Mouse (Mus musculus): ENCODE measurements at regions not wholly inside any gene's neighbourhood (a gene's known extent, or its start where the extent isn't known, plus 50 kb on each side); places are given as distances from the start of the nearest gene placed in this dataset.

DNA sequence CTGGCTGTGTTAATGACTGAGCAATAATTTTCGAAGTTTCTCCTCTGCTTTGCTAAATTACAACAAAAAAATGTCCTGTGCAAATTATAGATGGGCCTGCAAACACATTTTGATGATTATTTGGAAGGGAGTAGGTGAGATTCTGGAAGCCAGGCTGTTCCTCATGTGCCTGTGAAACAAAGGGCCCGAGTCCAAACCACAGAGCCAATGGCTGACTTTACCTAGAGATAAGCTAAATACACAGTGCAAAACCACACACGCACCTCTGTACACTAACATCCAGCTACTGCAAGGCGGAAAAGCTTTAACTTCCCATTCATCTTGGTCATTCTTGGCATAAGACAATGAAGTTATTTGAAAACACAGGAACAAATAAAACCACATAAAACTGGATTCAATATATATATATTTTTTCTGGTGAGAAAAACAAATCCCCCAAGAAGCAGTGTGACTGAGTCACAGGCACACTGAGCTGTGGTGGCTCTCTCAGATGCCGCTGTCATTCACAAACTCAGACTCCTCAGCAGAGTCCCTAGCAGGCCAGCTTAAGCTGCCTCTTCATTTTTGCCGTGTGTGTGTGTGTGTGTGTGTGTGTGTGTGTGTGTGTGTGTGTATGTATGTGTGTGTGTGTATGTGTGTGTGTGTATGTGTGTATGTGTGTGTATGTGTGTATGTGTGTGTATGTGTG, 312.8 kb downstream of the Etnk1 start:
- Histone ChIP-seq H3K4me2 (no peak overlapping the region), H3K9ac (no peak overlapping the region), H3K36me3 (replicated peaks) (no peaks in the 10 kb centered on the region), H3K9me3 (no peaks in the 10 kb centered on the region), H3K27me3 (replicated peaks) (no peaks in the 10 kb centered on the region), H3K4me3 (no peak overlapping the region), H3K4me1 (no peaks in the 10 kb centered on the region), H3K27ac (no peak overlapping the region)
- ATAC-seq (replicated peaks) = no peak
- WGBS = 79% methylated on average over 6 of the region's 6 CpGs

GRCm38 (mm10) chr6:143482272-143482671, 315.3 kb downstream of the Etnk1 start:
- H3K27me3 ChIP-seq (replicated peaks) = no peaks in the 10 kb centered on the region
- no peak overlapping the region for H3K4me3 ChIP-seq
- ATAC-seq (replicated peaks) = no peak
- H3K27ac ChIP-seq = no peak overlapping the region
- H3K4me1 ChIP-seq = no peaks in the 10 kb centered on the region
- no peaks in the 10 kb centered on the region for H3K9me3 ChIP-seq
- H3K36me3 ChIP-seq (replicated peaks) = no peaks in the 10 kb centered on the region
- H3K9ac ChIP-seq = no peak overlapping the region
- WGBS = 87% methylated on average over 4 of the region's 4 CpGs
- H3K4me2 ChIP-seq = no peak overlapping the region

DNA sequence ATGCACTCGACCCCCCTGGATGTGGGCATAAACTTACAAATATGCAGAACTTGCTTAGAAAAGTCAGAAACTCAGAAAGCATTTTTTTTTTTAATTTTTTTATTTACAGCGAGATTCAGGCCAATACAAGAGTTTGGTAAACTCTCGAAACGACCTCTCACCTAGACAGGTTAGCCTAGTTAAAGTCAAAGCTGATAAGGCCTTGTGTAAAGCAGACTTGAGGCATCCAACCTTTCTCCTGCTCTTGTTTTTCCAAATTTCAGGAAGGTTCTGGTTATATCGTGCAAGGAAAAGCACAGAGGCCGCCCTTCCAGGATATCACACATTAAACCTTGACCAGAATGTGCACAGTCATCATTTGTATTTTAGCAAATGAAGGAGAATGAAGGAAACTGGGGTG, 315.8 kb downstream of the Etnk1 start:
- Histone ChIP-seq H3K36me3 (replicated peaks) (no peaks in the 10 kb centered on the region), H3K27me3 (replicated peaks) (no peaks in the 10 kb centered on the region), H3K9ac (no peak overlapping the region), H3K4me3 (no peak overlapping the region), H3K27ac (no peak overlapping the region), H3K4me2 (no peak overlapping the region), H3K9me3 (no peaks in the 10 kb centered on the region), H3K4me1 (no peaks in the 10 kb centered on the region)
- WGBS = 94% methylated on average over 6 of the region's 6 CpGs
- ATAC-seq (replicated peaks) = no peak

DNA sequence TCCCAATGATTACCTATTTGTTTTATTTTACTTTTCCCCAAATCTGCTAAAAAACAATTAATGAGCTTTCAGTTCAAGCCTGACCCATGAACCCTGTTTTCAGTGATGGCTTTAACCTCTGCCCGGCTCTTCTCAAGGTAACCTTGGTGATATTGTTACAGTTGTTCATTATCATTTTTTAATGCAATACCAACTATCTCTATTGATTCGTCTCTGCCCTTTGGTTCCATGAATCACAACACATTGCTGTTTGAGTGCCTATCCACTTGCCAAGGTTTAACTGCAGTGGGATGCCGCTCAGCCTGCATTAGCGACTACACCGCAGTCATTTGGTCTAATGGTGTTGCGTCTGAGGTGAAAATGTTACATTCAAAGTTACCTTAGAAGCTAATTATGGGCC, 317.9 kb downstream of the Etnk1 start:
- no peaks in the 10 kb centered on the region for H3K9me3 ChIP-seq
- no peaks in the 10 kb centered on the region for H3K36me3 ChIP-seq (replicated peaks)
- no peaks in the 10 kb centered on the region for H3K4me1 ChIP-seq
- no peak overlapping the region for H3K4me2 ChIP-seq
- H3K9ac ChIP-seq = no peak overlapping the region
- no peak overlapping the region for H3K27ac ChIP-seq
- ATAC-seq (replicated peaks) = no peak
- no peak overlapping the region for H3K4me3 ChIP-seq
- no peaks in the 10 kb centered on the region for H3K27me3 ChIP-seq (replicated peaks)
- 93% methylated on average over 6 of the region's 6 CpGs for WGBS

DNA sequence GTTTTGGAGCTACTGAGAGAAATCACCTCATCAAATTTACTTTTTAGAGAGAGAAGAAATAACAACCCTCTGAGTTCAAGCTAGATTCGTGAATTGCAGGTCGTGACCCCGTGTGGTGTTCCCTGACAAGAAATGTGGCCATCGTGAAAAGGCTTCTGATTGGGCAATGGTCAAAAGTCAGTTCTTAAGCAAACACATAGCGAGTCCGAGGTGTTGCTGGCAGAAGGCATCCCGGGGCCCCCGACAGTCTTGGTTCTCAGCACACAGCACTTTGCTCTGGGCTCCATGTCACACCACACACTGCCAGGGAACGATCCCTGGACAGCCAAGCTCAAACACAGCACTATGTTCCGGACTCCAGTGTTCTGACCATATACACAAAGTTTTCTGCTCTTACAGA, 320.0 kb downstream of the Etnk1 start:
- H3K4me2 ChIP-seq = no peak overlapping the region
- 90% methylated on average over 10 of the region's 10 CpGs for WGBS
- no peak overlapping the region for H3K4me3 ChIP-seq
- no peaks in the 10 kb centered on the region for H3K27me3 ChIP-seq (replicated peaks)
- no peak overlapping the region for H3K27ac ChIP-seq
- H3K9me3 ChIP-seq = no peaks in the 10 kb centered on the region
- no peak overlapping the region for H3K9ac ChIP-seq
- H3K4me1 ChIP-seq = no peaks in the 10 kb centered on the region
- no peaks in the 10 kb centered on the region for H3K36me3 ChIP-seq (replicated peaks)
- ATAC-seq (replicated peaks) = no peak

GRCm38 (mm10) chr6:143490019-143490418, 323.0 kb downstream of the Etnk1 start:
- H3K27me3 ChIP-seq (replicated peaks) = no peaks in the 10 kb centered on the region
- H3K36me3 ChIP-seq (replicated peaks) = no peaks in the 10 kb centered on the region
- H3K9me3 ChIP-seq = no peaks in the 10 kb centered on the region
- no peak overlapping the region for H3K4me2 ChIP-seq
- no peak overlapping the region for H3K9ac ChIP-seq
- 96% methylated on average over 6 of the region's 6 CpGs for WGBS
- H3K27ac ChIP-seq = no peak overlapping the region
- no peaks in the 10 kb centered on the region for H3K4me1 ChIP-seq
- ATAC-seq (replicated peaks) = no peak
- no peak overlapping the region for H3K4me3 ChIP-seq

GRCm38 (mm10) chr6:143491380-143491779, 324.4 kb downstream of the Etnk1 start:
- no peak for ATAC-seq (replicated peaks)
- no peaks in the 10 kb centered on the region for H3K9me3 ChIP-seq
- no peaks in the 10 kb centered on the region for H3K27me3 ChIP-seq (replicated peaks)
- whole genome bisulfite sequencing = 93% methylated on average over 5 of the region's 5 CpGs
- H3K4me1 ChIP-seq = no peaks in the 10 kb centered on the region
- H3K36me3 ChIP-seq (replicated peaks) = no peaks in the 10 kb centered on the region
- no peak overlapping the region for H3K4me3 ChIP-seq
- no peak overlapping the region for H3K4me2 ChIP-seq
- no peak overlapping the region for H3K9ac ChIP-seq
- H3K27ac ChIP-seq = no peak overlapping the region

DNA sequence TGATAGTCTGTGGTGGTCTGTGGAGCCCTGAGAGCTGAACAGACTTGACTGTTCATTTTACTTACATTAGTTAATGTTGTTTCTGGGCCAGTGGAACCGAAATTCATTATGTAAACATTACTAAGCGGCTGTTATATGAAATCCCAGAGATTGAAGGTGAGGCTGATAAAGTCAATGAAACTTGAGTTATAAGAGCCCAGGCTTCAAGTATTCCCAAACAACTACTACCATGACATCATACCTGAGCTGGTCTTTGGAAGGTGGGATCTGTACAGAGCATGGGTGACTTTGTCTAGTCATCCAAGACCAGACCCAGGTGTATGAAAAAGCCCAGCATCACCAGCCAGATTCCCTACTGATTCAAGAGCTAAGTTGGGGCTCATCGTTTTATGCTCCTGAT, 326.5 kb downstream of the Etnk1 start:
- no peak overlapping the region for H3K9ac ChIP-seq
- no peak for ATAC-seq (replicated peaks)
- H3K4me2 ChIP-seq = no peak overlapping the region
- no peaks in the 10 kb centered on the region for H3K9me3 ChIP-seq
- no peak overlapping the region for H3K4me3 ChIP-seq
- no peak overlapping the region for H3K27ac ChIP-seq
- H3K36me3 ChIP-seq (replicated peaks) = no peaks in the 10 kb centered on the region
- H3K27me3 ChIP-seq (replicated peaks) = no peaks in the 10 kb centered on the region
- H3K4me1 ChIP-seq = no peaks in the 10 kb centered on the region
- WGBS = 94% methylated on average over 3 of the region's 3 CpGs

DNA sequence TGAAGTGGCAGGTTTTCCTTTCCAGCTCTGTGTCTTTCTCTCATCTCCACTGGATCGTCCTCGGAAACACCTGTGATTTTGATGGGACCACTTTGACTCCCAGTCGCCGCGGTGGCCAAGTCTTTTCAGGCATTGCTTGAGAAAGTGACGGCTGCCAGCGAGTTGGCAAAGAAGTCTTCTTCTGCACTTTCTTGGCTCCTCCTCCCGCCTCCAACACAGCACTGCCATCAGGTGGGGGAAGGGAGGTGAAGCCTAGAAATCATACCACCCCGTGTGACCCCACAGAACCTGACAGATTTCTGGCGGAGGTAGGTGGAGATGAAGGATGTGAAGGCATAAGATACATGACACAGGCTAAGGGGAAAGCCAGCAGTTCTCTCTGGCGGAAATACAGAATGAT, 327.3 kb downstream of the Etnk1 start:
- no peaks in the 10 kb centered on the region for H3K4me1 ChIP-seq
- H3K9me3 ChIP-seq = no peaks in the 10 kb centered on the region
- no peak overlapping the region for H3K27ac ChIP-seq
- no peak overlapping the region for H3K9ac ChIP-seq
- no peaks in the 10 kb centered on the region for H3K27me3 ChIP-seq (replicated peaks)
- no peak overlapping the region for H3K4me2 ChIP-seq
- H3K36me3 ChIP-seq (replicated peaks) = no peaks in the 10 kb centered on the region
- WGBS = 94% methylated on average over 11 of the region's 11 CpGs
- no peak overlapping the region for H3K4me3 ChIP-seq
- no peak for ATAC-seq (replicated peaks)

DNA sequence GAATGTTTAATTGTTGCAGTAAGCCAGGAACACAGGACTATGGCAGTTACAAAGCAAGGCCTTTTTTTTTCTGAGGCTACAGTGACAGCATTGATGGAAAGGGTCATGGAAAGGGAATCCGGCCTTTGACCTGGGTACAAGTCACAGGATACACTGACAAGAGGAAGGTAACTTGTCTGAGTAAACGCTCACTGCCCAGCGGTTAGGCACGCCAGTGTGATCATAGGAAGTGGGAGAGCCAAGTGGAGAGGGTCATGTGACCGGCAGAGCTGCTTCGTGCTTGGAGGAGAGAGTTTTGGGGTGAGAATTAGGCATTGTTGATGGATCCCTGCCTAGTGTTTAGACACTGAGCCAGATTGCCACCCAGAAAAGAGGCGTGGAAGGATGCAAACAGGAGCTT, 327.9 kb downstream of the Etnk1 start:
- H3K4me1 ChIP-seq = no peaks in the 10 kb centered on the region
- H3K27ac ChIP-seq = no peak overlapping the region
- no peaks in the 10 kb centered on the region for H3K27me3 ChIP-seq (replicated peaks)
- H3K9ac ChIP-seq = no peak overlapping the region
- H3K36me3 ChIP-seq (replicated peaks) = no peaks in the 10 kb centered on the region
- no peak overlapping the region for H3K4me3 ChIP-seq
- 81% methylated on average over 7 of the region's 7 CpGs for WGBS
- ATAC-seq (replicated peaks) = no peak
- no peaks in the 10 kb centered on the region for H3K9me3 ChIP-seq
- no peak overlapping the region for H3K4me2 ChIP-seq

DNA sequence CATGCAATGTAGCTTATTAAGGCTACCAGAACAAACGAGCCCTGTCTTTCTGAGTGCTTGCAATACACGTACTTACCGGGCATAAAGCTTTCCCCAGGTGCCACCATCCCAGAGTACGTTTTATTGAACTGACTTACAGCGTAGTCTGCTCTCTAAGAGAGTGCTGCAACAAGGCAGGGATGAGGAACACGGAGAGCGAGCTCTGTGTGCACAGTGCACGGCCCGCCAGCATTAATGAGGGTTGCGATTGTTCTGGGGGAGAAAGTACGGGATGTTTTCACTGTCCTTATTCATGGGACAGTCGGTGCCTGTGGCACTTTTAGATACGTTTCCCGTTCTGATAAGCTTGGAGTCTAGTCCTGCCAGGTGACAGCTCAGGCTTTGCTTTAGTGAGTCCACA, 331.7 kb downstream of the Etnk1 start:
- H3K9me3 ChIP-seq = no peaks in the 10 kb centered on the region
- H3K27me3 ChIP-seq (replicated peaks) = no peaks in the 10 kb centered on the region
- no peak overlapping the region for H3K4me2 ChIP-seq
- no peak overlapping the region for H3K9ac ChIP-seq
- no peaks in the 10 kb centered on the region for H3K36me3 ChIP-seq (replicated peaks)
- H3K4me1 ChIP-seq = no peaks in the 10 kb centered on the region
- H3K27ac ChIP-seq = no peak overlapping the region
- WGBS = 64% methylated on average over 14 of the region's 14 CpGs
- no peak overlapping the region for H3K4me3 ChIP-seq
- ATAC-seq (replicated peaks) = no peak

- H3K4me2 ChIP-seq = no peak overlapping the region
- no peak for ATAC-seq (replicated peaks)
- 90% methylated on average over 19 of the region's 19 CpGs for WGBS
These were observed 332.4 kb downstream of the Etnk1 start for GRCm38 (mm10) chr6:143499259-143500043.

GRCm38 (mm10) chr6:143502803-143503202, 335.8 kb downstream of the Etnk1 start:
- Histone ChIP-seq H3K4me3 (no peak overlapping the region), H3K27ac (no peak overlapping the region), H3K36me3 (replicated peaks) (no peaks in the 10 kb centered on the region), H3K27me3 (replicated peaks) (no peaks in the 10 kb centered on the region), H3K9me3 (no peaks in the 10 kb centered on the region), H3K4me2 (no peak overlapping the region), H3K4me1 (no peaks in the 10 kb centered on the region), H3K9ac (no peak overlapping the region)
- 65% methylated on average over 8 of the region's 8 CpGs for WGBS
- ATAC-seq (replicated peaks) = no peak

More at GRCm38 (mm10) chr6:143499259-143500043, 332.4 kb downstream of the Etnk1 start:
- Histone ChIP-seq H3K36me3 (replicated peaks) (no peaks in the 10 kb centered on the region), H3K9me3 (no peaks in the 10 kb centered on the region), H3K4me1 (no peaks in the 10 kb centered on the region), H3K9ac (no peak overlapping the region), H3K4me3 (no peak overlapping the region), H3K27ac (no peak overlapping the region), H3K27me3 (replicated peaks) (no peaks in the 10 kb centered on the region)

All from midbrain, embryonic 15.5 days (tissue).